Mouse (Mus musculus): ENCODE results near the gene Krtcap2.

DNA sequence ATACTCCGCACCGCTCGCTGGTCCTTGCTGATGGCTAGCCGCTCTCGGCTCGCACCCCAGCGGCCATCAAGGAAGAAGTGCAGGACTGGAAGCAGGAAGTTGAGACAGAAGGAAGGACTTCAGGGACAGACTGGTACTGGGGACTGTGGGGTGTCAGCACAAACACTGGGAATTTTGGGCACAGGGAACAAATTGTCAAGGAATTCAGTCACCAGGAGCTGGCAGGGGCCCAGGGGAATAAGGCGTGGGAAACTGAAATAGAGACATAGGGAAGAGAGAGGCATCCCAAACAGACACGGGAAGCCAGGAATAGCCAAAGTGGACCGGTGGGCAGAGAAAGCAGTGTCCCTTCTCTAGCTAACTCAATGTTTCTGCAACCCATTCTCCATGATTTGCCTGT lies 9.2 kb upstream of the Krtcap2 start:
- TF ChIP-seq CTCF (IDR thresholded peaks at IDR 0.05; ENCODE audit: control insufficient read depth, insufficient read depth, insufficient read length) (no peak), MYOG (IDR thresholded peaks at IDR 0.05; ENCODE audit: control insufficient read depth, extremely low read depth, insufficient read length) (no peak)
